Mouse (Mus musculus) adrenal gland, postnatal 4 days (tissue): ENCODE measurements at regions not wholly inside any gene's neighbourhood (a gene's known extent, or its start where the extent isn't known, plus 50 kb on each side); places are given as distances from the start of the nearest gene placed in this dataset.

ENCODE experiments used
- DNase-seq, 2 experiments: peaks; one replicate each; pipeline ENCODE4 v3.0.0; 2021 to 2022; ENCODE audit warnings: low spot score in 2 of 2, mixed read lengths in 2 of 2

GRCm38 (mm10) chr8:7026247-7026844, 1634.7 kb downstream of the Efnb2 start:
- DNase-seq = no peak

DNA sequence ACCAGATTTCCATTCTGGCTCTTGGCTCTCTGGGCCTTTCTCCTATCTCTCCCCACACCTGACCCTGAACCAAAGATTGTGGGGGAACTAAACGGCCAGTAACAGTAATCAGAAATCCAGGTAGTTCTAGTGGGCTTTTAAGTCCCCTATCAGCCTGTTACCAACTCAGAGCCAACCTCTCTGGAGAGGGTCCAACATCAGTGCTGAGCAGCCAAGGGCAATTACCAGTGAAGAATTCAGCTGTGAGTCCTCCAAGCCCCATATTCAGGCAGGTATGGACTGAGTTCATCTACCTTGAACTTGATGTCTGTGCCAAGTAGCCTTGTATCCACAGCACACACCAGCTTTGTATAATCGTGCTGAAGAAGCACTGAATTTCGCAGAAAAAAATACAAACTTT, 1636.7 kb downstream of the Efnb2 start:
- no peak for DNase-seq

GRCm38 (mm10) chr8:7011881-7012280, 1649.2 kb downstream of the Efnb2 start:
- DNase-seq = no peak

DNA sequence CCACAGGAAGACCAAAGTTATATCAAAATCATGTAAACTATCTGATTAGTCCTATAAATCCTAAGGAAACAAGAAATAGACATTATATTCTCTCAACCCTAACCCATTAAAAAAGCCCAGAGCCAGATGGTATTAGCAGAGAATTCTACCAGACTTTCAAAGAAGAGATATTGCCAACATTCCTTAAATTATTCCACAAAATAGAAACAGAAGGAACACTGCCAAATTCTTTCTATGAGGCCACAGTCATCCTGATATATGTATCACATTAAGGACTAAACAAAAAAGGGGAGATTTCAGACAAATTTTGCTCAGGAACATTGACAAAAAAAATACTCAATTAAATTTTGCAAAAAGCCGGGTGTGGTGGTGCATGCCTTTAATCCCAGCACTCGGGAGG, 1669.5 kb downstream of the Efnb2 start:
- DNase-seq = no peak

DNA sequence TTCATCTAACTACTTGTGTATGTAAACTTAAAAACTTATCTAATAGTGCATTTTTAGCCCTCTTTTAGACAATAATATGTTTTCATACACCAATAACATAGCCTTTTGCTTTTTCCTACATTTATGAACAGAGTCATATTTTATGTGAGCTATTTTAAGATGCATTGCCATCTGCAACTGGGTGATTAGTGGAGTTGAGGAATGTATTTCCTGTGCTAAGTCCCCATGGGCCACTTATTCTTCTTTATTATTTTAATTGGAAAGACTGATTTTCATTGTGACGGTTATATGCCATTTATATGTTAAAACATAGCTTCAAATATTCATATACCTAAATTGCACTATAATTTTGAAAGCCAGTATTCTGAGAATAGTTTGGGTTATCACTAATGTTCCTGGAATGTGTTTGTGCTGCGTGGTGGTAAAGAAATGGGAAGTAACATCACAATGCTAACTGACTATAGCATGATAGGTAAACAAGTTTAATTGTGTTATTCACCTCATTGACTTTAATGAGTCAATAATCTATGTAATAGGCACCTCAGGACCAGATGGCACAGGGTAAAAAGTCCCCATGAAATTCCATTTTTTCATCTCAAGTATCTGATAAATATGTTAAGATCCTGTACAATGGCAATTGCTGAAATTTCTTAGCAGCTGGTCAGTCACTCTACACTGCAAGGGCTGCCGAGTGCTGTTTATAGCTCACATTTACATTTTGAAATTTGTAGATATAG, 1671.5 kb downstream of the Efnb2 start:
- no peak for DNase-seq

- DNase-seq = no peak
Observed at GRCm38 (mm10) chr8:6973961-6974360, 1687.1 kb downstream of the Efnb2 start.

- no peak for DNase-seq
Observed at GRCm38 (mm10) chr8:6963006-6963799, 1697.8 kb downstream of the Efnb2 start.

GRCm38 (mm10) chr8:6958086-6958485, 1703.0 kb downstream of the Efnb2 start:
- DNase-seq = no peak

- DNase-seq = no peak
Observed at GRCm38 (mm10) chr8:6954251-6954650, 1706.8 kb downstream of the Efnb2 start.

GRCm38 (mm10) chr8:6922467-6922866, 1738.6 kb downstream of the Efnb2 start:
- DNase-seq = no peak

GRCm38 (mm10) chr8:6907682-6908081, 1753.4 kb downstream of the Efnb2 start:
- DNase-seq = no peak

GRCm38 (mm10) chr8:6891456-6891855, 1769.6 kb downstream of the Efnb2 start:
- DNase-seq = no peak

GRCm38 (mm10) chr8:6886779-6887402, 1774.2 kb downstream of the Efnb2 start:
- DNase-seq = no peak

GRCm38 (mm10) chr8:6884828-6885227, 1776.2 kb downstream of the Efnb2 start:
- DNase-seq = no peak

- no peak for DNase-seq
Observed at GRCm38 (mm10) chr8:6882626-6883025, 1777.5 kb upstream of the Slc10a2 start.
